Mouse (Mus musculus) spleen, adult 2 months (tissue): ENCODE measurements around the gene Fam124a. TPM values are rescaled to one million over a fixed set of nuclear protein-coding genes. Genes with fewer than 3 reads are reported as not detected.

Experiments used
- DNase-seq, 2 experiments: peaks; one replicate each; pipeline versions ENCODE4 v3.0.0 to v3.0.0-alpha.2; 2012 to 2021; ENCODE audit warnings: low spot score in 2 of 2, low read depth in 1 of 2
- H3K27ac ChIP-seq: fragments of 200-500 bp; 2 replicates; pipeline ENCODE4 v1.5.1; 2012; ENCODE audit warnings: low read length, inconsistent platforms; ENCODE audit not compliant: insufficient read depth
- H3K27me3 ChIP-seq: fragments of 200-500 bp; 2 replicates; pipeline ENCODE4 v1.6.1; 2012; ENCODE audit warnings: mild to moderate bottlenecking, moderate library complexity, low read length, inconsistent platforms; ENCODE audit not compliant: control insufficient read depth, insufficient read depth
- H3K36me3 ChIP-seq: fragments of 200-500 bp; 2 replicates; pipeline ENCODE4 v1.6.1; 2012; ENCODE audit warnings: mild to moderate bottlenecking, low read length, inconsistent platforms; ENCODE audit not compliant: control insufficient read depth, insufficient read depth
- H3K4me1 ChIP-seq: fragments of 200-500 bp; 2 replicates; pipeline ENCODE4 v1.6.1; 2011; ENCODE audit warnings: inconsistent platforms; ENCODE audit not compliant: control insufficient read depth, insufficient read depth, insufficient read length
- H3K4me3 ChIP-seq: fragments of 200-500 bp; 2 replicates; pipeline ENCODE4 v1.5.1; 2011; ENCODE audit warnings: mild to moderate bottlenecking, inconsistent platforms; ENCODE audit not compliant: insufficient read depth, insufficient read length; ENCODE audit errors: extremely low read depth
- CTCF ChIP-seq: fragments of 200-500 bp; IDR thresholded peaks from 2 replicates; pipeline ENCODE4 v1.5.1; 2011; ENCODE audit warnings: mild to moderate bottlenecking, inconsistent platforms; ENCODE audit not compliant: insufficient read depth, insufficient read length, insufficient replicate concordance; ENCODE audit errors: extremely low read depth
- POLR2A ChIP-seq: fragments of 200-500 bp; IDR thresholded peaks from 2 replicates; pipeline ENCODE4 v1.6.1; 2011; ENCODE audit warnings: low read depth, low read length, inconsistent platforms
- WGBS: fragments of 180-500 bp; shearing (Covaris S2); methylation state at CpG from one replicate; pipeline ENCODE4 v1.1.7; 2018; 5-methylcytosine and 5-hydroxymethylcytosine counted together
- polyA plus RNA-seq: library from polyadenylated mRNA; depleted of rRNA; stranded (reverse); fragments of >200 nt; gene quantifications from 2 replicates; pipeline ENCODE4 v1.2.3, GENCODE M21; 2012

Fam124a gene
- polyA plus RNA-seq, 1 experiment = 4.3 TPM

- no peaks in the 10 kb centered on the region for H3K27me3 ChIP-seq
- H3K4me3 ChIP-seq = no peak overlapping the region
- no peaks in the 10 kb centered on the region for H3K36me3 ChIP-seq
- no peak for DNase-seq
- H3K4me1 ChIP-seq = no peaks in the 10 kb centered on the region
- TF ChIP-seq POLR2A = no peak
- no peak for TF ChIP-seq CTCF
- H3K27ac ChIP-seq = no peak overlapping the region
- 10% methylated on average over 1 of the region's 3 CpGs for WGBS
Measured at GRCm38 (mm10) chr14:62573454-62573853, 17.9 kb downstream of the Fam124a start.

GRCm38 (mm10) chr14:62574906-62575305 lies 19.4 kb downstream of the Fam124a start:
- Histone ChIP-seq H3K36me3 (no peaks in the 10 kb centered on the region), H3K4me3 (no peak overlapping the region), H3K4me1 (no peaks in the 10 kb centered on the region), H3K27me3 (no peaks in the 10 kb centered on the region), H3K27ac (no peak overlapping the region)
- DNase-seq = no peak
- TF ChIP-seq POLR2A (no peak), CTCF (no peak)
- 79% methylated on average over 6 of the region's 6 CpGs for WGBS

GRCm38 (mm10) chr14:62575862-62576261 lies 20.3 kb downstream of the Fam124a start:
- Histone ChIP-seq H3K27ac (no peak overlapping the region), H3K4me3 (no peak overlapping the region), H3K36me3 (no peaks in the 10 kb centered on the region), H3K4me1 (no peaks in the 10 kb centered on the region), H3K27me3 (no peaks in the 10 kb centered on the region)
- no peak for DNase-seq
- WGBS = 89% methylated on average over 8 of the region's 8 CpGs
- TF ChIP-seq CTCF (no peak), POLR2A (no peak)

GRCm38 (mm10) chr14:62580945-62581344 lies 25.4 kb downstream of the Fam124a start:
- no peak overlapping the region for H3K4me3 ChIP-seq
- WGBS = 98% methylated on average over 3 of the region's 3 CpGs
- H3K4me1 ChIP-seq = no peaks in the 10 kb centered on the region
- H3K27me3 ChIP-seq = no peaks in the 10 kb centered on the region
- H3K27ac ChIP-seq = no peak overlapping the region
- DNase-seq = no peak
- no peaks in the 10 kb centered on the region for H3K36me3 ChIP-seq
- TF ChIP-seq POLR2A = no peak
- no peak for TF ChIP-seq CTCF

- DNase-seq = no peak
- 91% methylated on average over 9 of the region's 9 CpGs for WGBS
- H3K27ac ChIP-seq = no peak overlapping the region
Measured at GRCm38 (mm10) chr14:62581768-62582167, 26.2 kb downstream of the Fam124a start.

GRCm38 (mm10) chr14:62584637-62585036 lies 29.1 kb downstream of the Fam124a start:
- Histone ChIP-seq H3K4me1 (no peaks in the 10 kb centered on the region), H3K27ac (no peak overlapping the region), H3K4me3 (no peak overlapping the region), H3K36me3 (no peaks in the 10 kb centered on the region), H3K27me3 (no peaks in the 10 kb centered on the region)
- DNase-seq = no peak
- TF ChIP-seq CTCF (no peak), POLR2A (no peak)

More at GRCm38 (mm10) chr14:62581768-62582167, 26.2 kb downstream of the Fam124a start:
- H3K4me3 ChIP-seq = no peak overlapping the region
- H3K36me3 ChIP-seq = no peaks in the 10 kb centered on the region
- no peaks in the 10 kb centered on the region for H3K27me3 ChIP-seq
- TF ChIP-seq POLR2A = no peak
- TF ChIP-seq CTCF = no peak
- no peaks in the 10 kb centered on the region for H3K4me1 ChIP-seq

GRCm38 (mm10) chr14:62585338-62585737 lies 29.8 kb downstream of the Fam124a start:
- Histone ChIP-seq H3K36me3 (no peaks in the 10 kb centered on the region), H3K4me3 (no peak overlapping the region), H3K4me1 (no peaks in the 10 kb centered on the region), H3K27ac (no peak overlapping the region), H3K27me3 (no peaks in the 10 kb centered on the region)
- TF ChIP-seq CTCF (no peak), POLR2A (no peak)
- no peak for DNase-seq
- WGBS = 71% methylated on average over 3 of the region's 3 CpGs
